Mouse (Mus musculus) stomach, postnatal 0 days (tissue): ENCODE results near the gene Nanos1. TPM values are rescaled to one million over a fixed set of nuclear protein-coding genes. Genes with fewer than 3 reads are reported as not detected.

ENCODE experiments used
- ATAC-seq: fragments of 200-750 bp; cut with Nextera tagmentation; 2 replicates; pipeline ENCODE4 v1.8.0; 2017; ENCODE audit not compliant: low FRiP score, low TSS enrichment
- DNase-seq: peaks from one replicate; pipeline ENCODE4 v3.0.0-alpha.2; 2016; ENCODE audit warnings: low spot score
- H3K27ac ChIP-seq: fragments of 300-500 bp; sonication (generic); replicated peaks from 2 replicates; pipeline ENCODE4 v1.5.1; 2014; ENCODE audit warnings: mild to moderate bottlenecking, control low read depth
- H3K27me3 ChIP-seq: fragments of 300-500 bp; sonication (generic); 2 replicates; pipeline ENCODE4 v1.6.1; 2014; ENCODE audit warnings: low read length; ENCODE audit not compliant: control insufficient read depth, insufficient read depth
- H3K36me3 ChIP-seq: fragments of 300-500 bp; sonication (generic); 2 replicates; pipeline ENCODE4 v1.6.1; 2014; ENCODE audit warnings: low read length, mixed read lengths; ENCODE audit not compliant: control insufficient read depth, insufficient read depth
- H3K4me1 ChIP-seq: fragments of 300-500 bp; sonication (generic); replicated peaks from 2 replicates; pipeline ENCODE4 v1.6.1; 2014; ENCODE audit warnings: antibody characterized with exemption; ENCODE audit not compliant: control insufficient read depth, insufficient read depth
- H3K4me2 ChIP-seq: fragments of 300-500 bp; sonication (generic); replicated peaks from 2 replicates; pipeline ENCODE4 v1.6.1; 2014; ENCODE audit warnings: low read depth, mild to moderate bottlenecking, control low read depth, moderate library complexity
- H3K4me3 ChIP-seq: fragments of 300-500 bp; sonication (generic); 2 replicates; pipeline ENCODE4 v1.5.1; 2014; ENCODE audit warnings: low read depth, low read length, control low read depth
- H3K9ac ChIP-seq: fragments of 300-500 bp; sonication (generic); 2 replicates; pipeline ENCODE4 v1.6.1; 2014; ENCODE audit warnings: mild to moderate bottlenecking, low read length, control low read depth, mixed read lengths
- H3K9me3 ChIP-seq: fragments of 300-500 bp; sonication (generic); 2 replicates; pipeline ENCODE4 v1.6.1; 2016; ENCODE audit warnings: low read length; ENCODE audit not compliant: control insufficient read depth
- CTCF ChIP-seq: IDR thresholded peaks from 2 replicates; pipeline ENCODE4 v1.5.1; 2016; ENCODE audit warnings: antibody characterized with exemption, low read depth, mild to moderate bottlenecking, moderate library complexity
- EP300 ChIP-seq: optimal IDR thresholded peaks from 2 replicates; pipeline ENCODE3; 2016; ENCODE audit warnings: antibody characterized with exemption
- WGBS: fragments of 180-500 bp; shearing (Covaris S2); extraction: QIAGEN DNeasy Blood & Tissue Kit; methylation state at CpG from one replicate; pipeline ENCODE4 v1.1.7; 2014; 5-methylcytosine and 5-hydroxymethylcytosine counted together
- polyA plus RNA-seq: library from polyadenylated mRNA; unstranded; fragments of >200 nt; fragmentation: Nextera tagmentation; extraction: Ambion mirVana; gene quantifications from 2 replicates; pipeline ENCODE4 v1.2.1, GENCODE M21; 2015

Nanos1 gene
- polyA plus RNA-seq, 1 experiment from 2014 or later, result 0.81 TPM

- TF ChIP-seq CTCF (no peak), EP300 (no peak)
- H3K9ac ChIP-seq, result no peak overlapping the region
- H3K9me3 ChIP-seq, result no peaks in the 10 kb centered on the region
- no peak overlapping the region for H3K4me2 ChIP-seq
- no peaks in the 10 kb centered on the region for H3K27me3 ChIP-seq
- ATAC-seq, result no peak
- H3K36me3 ChIP-seq, result no peaks in the 10 kb centered on the region
- H3K4me1 ChIP-seq, result no peaks in the 10 kb centered on the region
- H3K4me3 ChIP-seq, result no peak overlapping the region
- WGBS, result 46% methylated on average over 1 of the region's 1 CpGs
- DNase-seq, result no peak
- H3K27ac ChIP-seq, result no peak overlapping the region
Observed at GRCm38 (mm10) chr19:60731299-60731698, 24.5 kb upstream of the Nanos1 start.

GRCm38 (mm10) chr19:60731966-60732365, 23.8 kb upstream of the Nanos1 start:
- ATAC-seq, result no peak
- no peaks in the 10 kb centered on the region for H3K36me3 ChIP-seq
- H3K4me1 ChIP-seq, result no peaks in the 10 kb centered on the region
- no peak for TF ChIP-seq CTCF
- no peak for TF ChIP-seq EP300
- no peak overlapping the region for H3K27ac ChIP-seq
- no peak overlapping the region for H3K4me2 ChIP-seq
- no peaks in the 10 kb centered on the region for H3K9me3 ChIP-seq
- 78% methylated on average over 1 of the region's 1 CpGs for WGBS
- H3K9ac ChIP-seq, result no peak overlapping the region
- H3K4me3 ChIP-seq, result no peak overlapping the region
- no peaks in the 10 kb centered on the region for H3K27me3 ChIP-seq
- DNase-seq, result no peak

- TF ChIP-seq CTCF, result peak; percentile 17; the same call in 1 of the 2 replicates
- no peak for TF ChIP-seq EP300
- WGBS, result 58% methylated on average over 1 of the region's 1 CpGs
- Histone ChIP-seq H3K4me3 (no peak overlapping the region), H3K27ac (no peak overlapping the region), H3K36me3 (no peaks in the 10 kb centered on the region), H3K9ac (no peak overlapping the region), H3K4me1 (no peaks in the 10 kb centered on the region), H3K27me3 (no peaks in the 10 kb centered on the region), H3K4me2 (no peak overlapping the region), H3K9me3 (no peaks in the 10 kb centered on the region)
- DNase-seq, result no peak
- ATAC-seq, result no peak
Observed at GRCm38 (mm10) chr19:60740560-60740959, 15.2 kb upstream of the Nanos1 start.

GRCm38 (mm10) chr19:60743767-60744547, 11.8 kb upstream of the Nanos1 start:
- H3K4me2 ChIP-seq, result no peak overlapping the region
- no peak overlapping the region for H3K4me3 ChIP-seq
- H3K36me3 ChIP-seq, result no peaks in the 10 kb centered on the region
- no peak for DNase-seq
- ATAC-seq, result no peak
- no peak overlapping the region for H3K9ac ChIP-seq
- H3K4me1 ChIP-seq, result no peaks in the 10 kb centered on the region
- H3K27ac ChIP-seq, result no peak overlapping the region
- H3K27me3 ChIP-seq, result no peaks in the 10 kb centered on the region
- TF ChIP-seq EP300 (no peak), CTCF (no peak)
- H3K9me3 ChIP-seq, result no peaks in the 10 kb centered on the region
- 61% methylated on average over 5 of the region's 5 CpGs for WGBS

GRCm38 (mm10) chr19:60747801-60748200, 8.0 kb upstream of the Nanos1 start:
- WGBS, result 61% methylated on average over 1 of the region's 1 CpGs
- TF ChIP-seq EP300 (no peak), CTCF (no peak)
- no peaks in the 10 kb centered on the region for H3K36me3 ChIP-seq
- H3K27ac ChIP-seq, result no peak overlapping the region
- H3K4me1 ChIP-seq, result no peaks in the 10 kb centered on the region
- no peak overlapping the region for H3K9ac ChIP-seq
- no peak for ATAC-seq
- H3K9me3 ChIP-seq, result no peaks in the 10 kb centered on the region
- no peak for DNase-seq
- no peaks in the 10 kb centered on the region for H3K27me3 ChIP-seq
- H3K4me3 ChIP-seq, result no peak overlapping the region
- H3K4me2 ChIP-seq, result no peak overlapping the region
